Mouse (Mus musculus) cerebellum, adult 2 months (tissue): ENCODE results near the gene Piezo1. TPM values are rescaled to one million over a fixed set of nuclear protein-coding genes. Genes with fewer than 3 reads are reported as not detected.

Experiments used
- DNase-seq, 2 experiments: peaks; one replicate each; pipeline ENCODE4 v3.0.0; 2021
- H3K27ac ChIP-seq: fragments of 200-500 bp; 2 replicates; pipeline ENCODE4 v1.5.1; 2012; ENCODE audit warnings: low read length, control low read depth, inconsistent platforms; ENCODE audit not compliant: insufficient read depth
- H3K27me3 ChIP-seq: fragments of 200-500 bp; 2 replicates; pipeline ENCODE4 v1.6.1; 2012; ENCODE audit warnings: inconsistent platforms, mild to moderate bottlenecking, low read length, moderate library complexity; ENCODE audit not compliant: control insufficient read depth, insufficient read depth
- H3K4me1 ChIP-seq: fragments of 200-500 bp; 2 replicates; pipeline ENCODE4 v1.6.1; 2011; ENCODE audit warnings: low read length; ENCODE audit not compliant: control insufficient read depth, insufficient read depth
- H3K4me3 ChIP-seq: fragments of 200-500 bp; replicated peaks from 2 replicates; pipeline ENCODE3; 2011; ENCODE audit warnings: mild to moderate bottlenecking, low read depth, low read length, control low read depth; ENCODE audit not compliant: insufficient read depth
- CTCF ChIP-seq: fragments of 200-500 bp; IDR thresholded peaks from 2 replicates; pipeline ENCODE4 v1.5.1; 2011; ENCODE audit warnings: low read depth, mild to moderate bottlenecking, control low read depth, low read length, moderate library complexity, borderline replicate concordance; ENCODE audit not compliant: insufficient read depth
- POLR2A ChIP-seq: fragments of 200-500 bp; IDR thresholded peaks from 2 replicates; pipeline ENCODE4 v1.6.1; 2011; ENCODE audit warnings: low read length, control low read depth, borderline replicate concordance; ENCODE audit not compliant: insufficient read depth
- WGBS: fragments of 180-500 bp; shearing (Covaris S2); methylation state at CpG from one replicate; pipeline ENCODE4 v1.1.7; 2018; 5-methylcytosine and 5-hydroxymethylcytosine counted together
- polyA plus RNA-seq: library from polyadenylated mRNA; depleted of rRNA; stranded (reverse); fragments of >200 nt; gene quantifications from 2 replicates; pipeline ENCODE4 v1.2.3, GENCODE M21; 2012

Piezo1 gene
- polyA plus RNA-seq, 1 experiment: 4.5 TPM

DNA sequence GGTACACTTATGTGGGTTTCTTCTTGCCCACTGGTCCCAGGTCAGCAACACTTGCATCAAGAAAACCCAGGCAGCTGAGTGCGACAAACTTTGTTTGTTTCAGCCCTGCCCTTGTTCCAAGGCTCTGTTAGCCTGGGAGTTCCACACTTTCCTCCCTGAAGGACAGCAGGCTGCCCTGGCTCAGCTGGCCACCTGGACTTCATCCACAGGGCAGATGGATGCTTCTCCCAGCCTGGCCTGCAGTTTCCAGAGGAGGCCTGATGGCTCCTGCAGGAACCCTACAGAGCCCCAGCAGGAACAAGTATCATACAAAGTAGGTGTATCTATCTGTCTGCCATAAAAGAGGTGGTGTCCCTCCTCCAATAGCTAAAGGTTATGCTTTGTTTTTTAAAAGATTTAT is 109.8 kb downstream of the Piezo1 start:
- TF ChIP-seq POLR2A: no peak
- TF ChIP-seq CTCF: no peak
- 65% methylated on average over 1 of the region's 1 CpGs for WGBS
- H3K27ac ChIP-seq: no peak overlapping the region

GRCm38 (mm10) chr8:122439336-122439735 is 111.8 kb downstream of the Piezo1 start:
- peak; percentile 83 to 85 for DNase-seq
- WGBS: 19% methylated on average over 16 of the region's 16 CpGs
- no peaks in the 10 kb centered on the region for H3K27me3 ChIP-seq
- TF ChIP-seq CTCF (no peak), POLR2A (no peak)
- peak overlapping the region; percentile 26 for H3K27ac ChIP-seq
- peaks cover 30% of the 10 kb centered on the region for H3K4me1 ChIP-seq
- no peak overlapping the region for H3K4me3 ChIP-seq

More for the DNA sequence above, 109.8 kb downstream of the Piezo1 start:
- H3K4me1 ChIP-seq: peaks cover 30% of the 10 kb centered on the region
- DNase-seq: peak in 1 of 2 experiments; percentile 44
- no peaks in the 10 kb centered on the region for H3K27me3 ChIP-seq
- H3K4me3 ChIP-seq: no peak overlapping the region

DNA sequence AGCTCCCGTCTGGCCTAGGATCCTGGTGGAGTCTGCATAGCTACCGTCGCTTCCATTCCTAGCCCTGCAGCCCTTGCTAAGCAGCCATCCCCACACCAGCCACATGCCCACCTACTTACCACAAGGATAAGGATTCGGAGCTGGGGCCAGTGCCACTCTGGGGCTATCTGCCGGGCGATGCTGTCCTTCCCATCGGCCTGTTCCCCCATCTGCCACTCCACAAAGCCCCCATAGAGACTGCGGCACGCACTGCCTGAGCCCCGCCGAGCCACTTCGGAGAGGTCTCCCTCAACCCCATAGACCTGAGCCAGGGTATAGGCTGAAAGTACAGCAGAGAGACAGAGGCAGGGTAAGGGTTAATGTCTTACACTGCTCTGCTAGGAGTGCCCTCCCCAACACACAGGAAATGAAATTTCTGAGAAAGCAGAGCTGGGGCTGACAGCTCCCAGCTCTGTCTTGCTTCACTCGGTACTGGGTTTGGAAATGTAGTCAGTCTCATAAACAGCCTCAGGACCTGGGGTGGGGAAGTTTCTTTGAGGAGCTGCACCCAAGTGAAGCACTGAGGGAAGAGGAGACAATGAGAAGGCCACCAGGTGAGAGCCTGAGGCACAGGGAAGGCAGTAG is 113.3 kb downstream of the Piezo1 start:
- 88% methylated on average over 13 of the region's 13 CpGs for WGBS
- Histone ChIP-seq H3K27ac (no peak overlapping the region), H3K4me3 (no peak overlapping the region), H3K4me1 (peaks cover 30% of the 10 kb centered on the region), H3K27me3 (no peaks in the 10 kb centered on the region)
- TF ChIP-seq CTCF: no peak
- no peak for TF ChIP-seq POLR2A
- no peak for DNase-seq

DNA sequence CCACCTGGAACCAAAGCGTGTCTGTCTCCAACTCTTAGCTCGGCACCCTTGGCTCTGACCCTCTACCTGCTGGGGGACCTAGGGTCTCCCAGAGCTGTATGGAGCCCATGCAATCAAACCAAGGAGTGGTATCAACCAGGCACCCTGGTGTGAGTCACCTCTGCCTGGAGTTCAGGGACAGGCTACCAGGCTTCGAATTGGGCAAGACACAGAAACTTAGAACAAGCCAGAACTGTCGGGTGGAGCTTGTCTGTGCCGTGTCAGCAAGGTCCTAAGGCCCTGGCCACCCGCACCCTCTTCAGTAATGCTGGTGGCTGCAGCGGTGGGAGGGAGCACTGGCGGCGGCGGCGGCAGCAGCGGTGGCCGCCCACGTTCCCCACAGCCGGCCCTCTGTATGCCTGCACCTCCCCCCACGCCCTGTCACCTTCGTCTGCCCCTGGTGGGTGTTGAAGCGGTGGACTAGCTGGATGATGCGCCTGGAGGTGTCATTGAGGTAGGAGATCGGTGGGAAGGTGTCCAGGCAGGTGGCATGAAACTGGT is 114.5 kb downstream of the Piezo1 start:
- Histone ChIP-seq H3K4me1 (peaks cover 30% of the 10 kb centered on the region), H3K27ac (no peak overlapping the region), H3K27me3 (no peaks in the 10 kb centered on the region), H3K4me3 (no peak overlapping the region)
- DNase-seq: no peak
- WGBS: 91% methylated on average over 20 of the region's 20 CpGs
- TF ChIP-seq POLR2A: no peak
- TF ChIP-seq CTCF: no peak

- Histone ChIP-seq H3K27me3 (no peaks in the 10 kb centered on the region), H3K4me3 (no peak overlapping the region), H3K4me1 (peaks cover 27% of the 10 kb centered on the region), H3K27ac (no peak overlapping the region)
- 92% methylated on average over 9 of the region's 9 CpGs for WGBS
- DNase-seq: no peak
- TF ChIP-seq CTCF: no peak
- no peak for TF ChIP-seq POLR2A
These were observed 115.0 kb downstream of the Piezo1 start for GRCm38 (mm10) chr8:122436146-122436545.

GRCm38 (mm10) chr8:122435375-122435774 is 115.8 kb downstream of the Piezo1 start:
- no peaks in the 10 kb centered on the region for H3K27me3 ChIP-seq
- H3K4me3 ChIP-seq: no peak overlapping the region
- DNase-seq: no peak
- no peak overlapping the region for H3K27ac ChIP-seq
- TF ChIP-seq CTCF: peak; percentile 39; the same call in 1 of the 2 replicates
- no peak for TF ChIP-seq POLR2A
- H3K4me1 ChIP-seq: peaks cover 23% of the 10 kb centered on the region
- 96% methylated on average over 6 of the region's 6 CpGs for WGBS

GRCm38 (mm10) chr8:122433269-122433905 is 117.7 kb downstream of the Piezo1 start:
- TF ChIP-seq POLR2A (no peak), CTCF (no peak)
- DNase-seq: no peak
- 67% methylated on average over 11 of the region's 11 CpGs for WGBS

More at GRCm38 (mm10) chr8:122433269-122433905, 117.7 kb downstream of the Piezo1 start:
- Histone ChIP-seq H3K4me3 (no peak overlapping the region), H3K4me1 (peaks cover 3% of the 10 kb centered on the region), H3K27me3 (no peaks in the 10 kb centered on the region), H3K27ac (no peak overlapping the region)
